Mouse (Mus musculus): ENCODE data around the gene Rab13. TPM values are rescaled to one million over a fixed set of nuclear protein-coding genes. Genes with fewer than 3 reads are reported as not detected.

Rab13 gene
- polyA plus RNA-seq, 1 experiment from 2014 or later = 25.4 TPM

- H3K27ac ChIP-seq (replicated peaks) = no peak overlapping the region
- DNase-seq (ENCODE audit: low spot score) = no peak
- peak overlapping the region; percentile 94 for H3K4me3 ChIP-seq
- H3K9me3 ChIP-seq = no peaks in the 10 kb centered on the region
- 82% methylated on average over 13 of the region's 13 CpGs for WGBS
- H3K4me1 ChIP-seq = peaks cover 24% of the 10 kb centered on the region
- H3K36me3 ChIP-seq (replicated peaks) = peaks cover 60% of the 10 kb centered on the region
- no peaks in the 10 kb centered on the region for H3K27me3 ChIP-seq (replicated peaks; ENCODE audit: low read depth, poor library complexity, severe bottlenecking)
These were observed 1.8 kb upstream of the Rab13 start for GRCm38 (mm10) chr3:90211475-90212398.

GRCm38 (mm10) chr3:90212723-90213122, 772 bp upstream of the Rab13 start:
- Histone ChIP-seq H3K9me3 (no peaks in the 10 kb centered on the region), H3K4me3 (peak overlapping the region; percentile 94), H3K4me1 (peaks cover 24% of the 10 kb centered on the region), H3K27me3 (replicated peaks; ENCODE audit: low read depth, poor library complexity, severe bottlenecking) (no peaks in the 10 kb centered on the region), H3K27ac (replicated peaks) (peak overlapping the region; percentile 98), H3K36me3 (replicated peaks) (peaks cover 50% of the 10 kb centered on the region)
- DNase-seq (ENCODE audit: low spot score) = no peak
- WGBS = 16% methylated on average over 5 of the region's 5 CpGs

GRCm38 (mm10) chr3:90213956-90214684, 625 bp downstream of the Rab13 start:
- H3K9me3 ChIP-seq = no peaks in the 10 kb centered on the region
- H3K27ac ChIP-seq (replicated peaks) = peak overlapping the region; percentile 98
- whole genome bisulfite sequencing = 15% methylated on average over 12 of the region's 12 CpGs
- peaks cover 36% of the 10 kb centered on the region for H3K36me3 ChIP-seq (replicated peaks)
- peaks cover 24% of the 10 kb centered on the region for H3K4me1 ChIP-seq
- peak overlapping the region; percentile 94 for H3K4me3 ChIP-seq
- no peaks in the 10 kb centered on the region for H3K27me3 ChIP-seq (replicated peaks; ENCODE audit: low read depth, poor library complexity, severe bottlenecking)
- peak; percentile 25 for DNase-seq (ENCODE audit: low spot score)

- DNase-seq (ENCODE audit: low spot score) = no peak
- Histone ChIP-seq H3K9me3 (no peaks in the 10 kb centered on the region), H3K4me1 (peaks cover 36% of the 10 kb centered on the region), H3K27me3 (replicated peaks; ENCODE audit: low read depth, poor library complexity, severe bottlenecking) (no peaks in the 10 kb centered on the region), H3K4me3 (no peak overlapping the region), H3K36me3 (replicated peaks) (peaks cover 18% of the 10 kb centered on the region), H3K27ac (replicated peaks) (no peak overlapping the region)
- 30% methylated on average over 1 of the region's 1 CpGs for WGBS
These were observed 2.4 kb downstream of the Rab13 start for GRCm38 (mm10) chr3:90215825-90216380.

- peaks cover 20% of the 10 kb centered on the region for H3K36me3 ChIP-seq (replicated peaks)
- 16% methylated on average over 6 of the region's 6 CpGs for WGBS
- peak; percentile 62 for DNase-seq (ENCODE audit: low spot score)
- H3K9me3 ChIP-seq = 0 out of 2 replicates have a peak, but pooled peaks cover 2% of the 10 kb centered on the region
- H3K27ac ChIP-seq (replicated peaks) = peak overlapping the region; percentile 87
- peak overlapping the region; percentile 71 for H3K4me3 ChIP-seq
- no peaks in the 10 kb centered on the region for H3K27me3 ChIP-seq (replicated peaks; ENCODE audit: low read depth, poor library complexity, severe bottlenecking)
- peaks cover 29% of the 10 kb centered on the region for H3K4me1 ChIP-seq
These were observed 6.6 kb downstream of the Rab13 start for GRCm38 (mm10) chr3:90220088-90220487.

GRCm38 (mm10) chr3:90220531-90220951, 7.0 kb downstream of the Rab13 start:
- Histone ChIP-seq H3K36me3 (replicated peaks) (peaks cover 25% of the 10 kb centered on the region), H3K9me3 (0 out of 2 replicates have a peak, but pooled peaks cover 2% of the 10 kb centered on the region), H3K27me3 (replicated peaks; ENCODE audit: low read depth, poor library complexity, severe bottlenecking) (no peaks in the 10 kb centered on the region), H3K27ac (replicated peaks) (peak overlapping the region; percentile 87), H3K4me3 (peak overlapping the region; percentile 71), H3K4me1 (peaks cover 29% of the 10 kb centered on the region)
- DNase-seq (ENCODE audit: low spot score) = peak; percentile 85
- WGBS = under 1% methylated on average over 20 of the region's 20 CpGs

- no peaks in the 10 kb centered on the region for H3K27me3 ChIP-seq (replicated peaks; ENCODE audit: low read depth, poor library complexity, severe bottlenecking)
- H3K4me3 ChIP-seq = peak overlapping the region; percentile 71
- 21% methylated on average over 5 of the region's 5 CpGs for WGBS
- no peak for DNase-seq (ENCODE audit: low spot score)
- H3K27ac ChIP-seq (replicated peaks) = peak overlapping the region; percentile 87
- H3K36me3 ChIP-seq (replicated peaks) = peaks cover 30% of the 10 kb centered on the region
- peaks cover 29% of the 10 kb centered on the region for H3K4me1 ChIP-seq
- H3K9me3 ChIP-seq = 0 out of 2 replicates have a peak, but pooled peaks cover 2% of the 10 kb centered on the region
These were observed 7.6 kb downstream of the Rab13 start for GRCm38 (mm10) chr3:90221123-90221522.

GRCm38 (mm10) chr3:90222455-90222854, 9.0 kb downstream of the Rab13 start:
- Histone ChIP-seq H3K27me3 (replicated peaks; ENCODE audit: low read depth, poor library complexity, severe bottlenecking) (no peaks in the 10 kb centered on the region), H3K36me3 (replicated peaks) (peaks cover 33% of the 10 kb centered on the region), H3K27ac (replicated peaks) (no peak overlapping the region), H3K9me3 (0 out of 2 replicates have a peak, but pooled peaks cover 2% of the 10 kb centered on the region), H3K4me1 (peaks cover 29% of the 10 kb centered on the region), H3K4me3 (no peak overlapping the region)
- DNase-seq (ENCODE audit: low spot score) = no peak
- WGBS = 88% methylated on average over 4 of the region's 4 CpGs

- H3K9me3 ChIP-seq = 0 out of 2 replicates have a peak, but pooled peaks cover 2% of the 10 kb centered on the region
- DNase-seq (ENCODE audit: low spot score) = no peak
- no peaks in the 10 kb centered on the region for H3K27me3 ChIP-seq (replicated peaks; ENCODE audit: low read depth, poor library complexity, severe bottlenecking)
- H3K27ac ChIP-seq (replicated peaks) = no peak overlapping the region
- H3K4me3 ChIP-seq = no peak overlapping the region
- peaks cover 29% of the 10 kb centered on the region for H3K4me1 ChIP-seq
- WGBS = 82% methylated on average over 3 of the region's 3 CpGs
- H3K36me3 ChIP-seq (replicated peaks) = peaks cover 33% of the 10 kb centered on the region
These were observed 9.4 kb downstream of the Rab13 start for GRCm38 (mm10) chr3:90222941-90223340.

- no peak overlapping the region for H3K27ac ChIP-seq (replicated peaks)
- H3K4me1 ChIP-seq = peaks cover 29% of the 10 kb centered on the region
- 76% methylated on average over 10 of the region's 10 CpGs for WGBS
- DNase-seq (ENCODE audit: low spot score) = no peak
- 0 out of 2 replicates have a peak, but pooled peaks cover 2% of the 10 kb centered on the region for H3K9me3 ChIP-seq
- H3K4me3 ChIP-seq = no peak overlapping the region
- no peaks in the 10 kb centered on the region for H3K27me3 ChIP-seq (replicated peaks; ENCODE audit: low read depth, poor library complexity, severe bottlenecking)
- H3K36me3 ChIP-seq (replicated peaks) = peaks cover 33% of the 10 kb centered on the region
These were observed 10.8 kb downstream of the Rab13 start for GRCm38 (mm10) chr3:90224331-90224730.

- 17% methylated on average over 8 of the region's 8 CpGs for WGBS
- Histone ChIP-seq H3K4me1 (peaks cover 16% of the 10 kb centered on the region), H3K27me3 (replicated peaks; ENCODE audit: low read depth, poor library complexity, severe bottlenecking) (no peaks in the 10 kb centered on the region), H3K4me3 (peak overlapping the region; percentile 88), H3K9me3 (no peaks in the 10 kb centered on the region), H3K27ac (replicated peaks) (peak overlapping the region; percentile 89), H3K36me3 (replicated peaks) (peaks cover 34% of the 10 kb centered on the region)
- no peak for DNase-seq (ENCODE audit: low spot score)
These were observed 17.6 kb downstream of the Rab13 start for GRCm38 (mm10) chr3:90231075-90231474.
